Mouse (Mus musculus) neural tube, embryonic 15.5 days (tissue): ENCODE data around the gene Rab5if. TPM values are rescaled to one million over a fixed set of nuclear protein-coding genes. Genes with fewer than 3 reads are reported as not detected.
"Not testable (repeated sequence)": the region's sequence is repeated elsewhere in the genome, so short reads cannot be mapped to it uniquely, and the experiment has no call there.

Experiments
- ATAC-seq: fragments of 200-750 bp; cut with Nextera tagmentation; 2 replicates; pipeline ENCODE4 v1.8.0; 2017; ENCODE audit warnings: mild to moderate bottlenecking, moderate TSS enrichment, moderate library complexity; ENCODE audit not compliant: low FRiP score
- H3K27ac ChIP-seq: fragments of 300-500 bp; sonication (generic); replicated peaks from 2 replicates; pipeline ENCODE4 v1.5.1; 2015; ENCODE audit warnings: mild to moderate bottlenecking, inconsistent platforms
- H3K27me3 ChIP-seq: fragments of 300-500 bp; sonication (generic); replicated peaks from 2 replicates; pipeline ENCODE4 v1.6.1; 2015; ENCODE audit warnings: inconsistent platforms
- H3K36me3 ChIP-seq: fragments of 300-500 bp; sonication (generic); 2 replicates; pipeline ENCODE4 v1.6.1; 2015; ENCODE audit warnings: inconsistent platforms
- H3K4me1 ChIP-seq: fragments of 300-500 bp; sonication (generic); 2 replicates; pipeline ENCODE4 v1.6.1; 2015; ENCODE audit warnings: inconsistent platforms
- H3K4me2 ChIP-seq: fragments of 300-500 bp; sonication (generic); 2 replicates; pipeline ENCODE4 v1.6.1; 2015; ENCODE audit warnings: inconsistent platforms, mild to moderate bottlenecking, moderate library complexity
- H3K4me3 ChIP-seq: fragments of 300-500 bp; sonication (generic); replicated peaks from 2 replicates; pipeline ENCODE4 v1.5.1; 2015; ENCODE audit warnings: mild to moderate bottlenecking, inconsistent platforms
- H3K9ac ChIP-seq: fragments of 300-500 bp; sonication (generic); replicated peaks from 2 replicates; pipeline ENCODE4 v1.6.1; 2015; ENCODE audit warnings: mild to moderate bottlenecking, inconsistent platforms
- H3K9me3 ChIP-seq: fragments of 300-500 bp; sonication (generic); replicated peaks from 2 replicates; pipeline ENCODE4 v1.6.1; 2016; ENCODE audit warnings: inconsistent platforms
- WGBS: fragments of 180-500 bp; shearing (Covaris S2); methylation state at CpG from one replicate; pipeline ENCODE4 v1.1.7; 2015; ENCODE audit warnings: mixed read lengths; 5-methylcytosine and 5-hydroxymethylcytosine counted together
- polyA plus RNA-seq: library from polyadenylated mRNA; unstranded; fragments of >200 nt; fragmentation: Nextera tagmentation; extraction: Ambion mirVana; gene quantifications from 2 replicates; pipeline ENCODE4 v1.2.1, GENCODE M21; 2015

Gene Rab5if
- polyA plus RNA-seq, 1 experiment from 2014 or later = 152 TPM

DNA sequence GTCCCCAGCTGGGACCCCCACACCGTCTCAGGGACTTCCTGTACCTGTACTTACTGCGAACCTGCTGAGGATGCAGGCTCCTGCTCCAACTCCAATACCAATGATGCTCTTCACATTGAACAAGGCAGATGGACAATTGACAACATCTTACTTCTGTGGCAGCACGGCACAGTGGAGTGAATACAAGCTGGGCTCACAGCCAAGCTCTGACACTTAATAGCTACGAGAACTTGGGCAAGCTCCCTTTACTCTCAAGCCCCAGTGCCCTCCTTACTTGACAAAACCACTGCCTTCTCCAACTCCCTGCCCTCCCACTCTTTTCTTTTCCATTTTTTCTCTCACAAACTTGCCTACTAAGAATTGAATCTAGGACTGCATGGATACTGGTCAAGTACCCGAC, 50.3 kb downstream of the Rab5if start:
- H3K27me3 ChIP-seq = no peaks in the 10 kb centered on the region
- WGBS = 65% methylated on average over 5 of the region's 5 CpGs
- H3K27ac ChIP-seq = no peak overlapping the region
- H3K9ac ChIP-seq = no peak overlapping the region
- H3K4me2 ChIP-seq = no peak overlapping the region
- no peak overlapping the region for H3K4me3 ChIP-seq
- H3K4me1 ChIP-seq = no peaks in the 10 kb centered on the region
- ATAC-seq = no peak
- H3K36me3 ChIP-seq = no peaks in the 10 kb centered on the region
- no peaks in the 10 kb centered on the region for H3K9me3 ChIP-seq

DNA sequence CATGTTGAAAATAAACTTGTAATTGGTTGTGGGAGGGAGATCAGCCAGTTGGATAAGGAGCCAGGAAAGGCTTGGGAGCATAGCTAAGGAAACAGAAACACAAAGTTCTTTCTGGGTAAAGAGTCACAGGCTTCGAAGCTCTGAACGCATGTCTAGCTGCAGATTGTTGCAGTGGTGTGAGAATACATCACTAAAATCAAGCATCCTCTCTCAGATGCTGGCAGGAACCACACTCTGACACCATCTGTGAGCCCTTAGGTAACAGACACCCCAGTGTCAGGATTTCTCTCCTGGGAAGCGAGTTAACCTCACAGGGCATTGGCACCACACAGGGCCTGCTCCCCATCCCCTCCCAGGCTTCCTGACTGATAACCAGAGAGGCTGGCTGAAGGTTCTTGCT, 52.6 kb downstream of the Rab5if start:
- Histone ChIP-seq H3K36me3 (no peaks in the 10 kb centered on the region), H3K27me3 (no peaks in the 10 kb centered on the region), H3K9ac (no peak overlapping the region), H3K27ac (no peak overlapping the region), H3K4me2 (no peak overlapping the region), H3K9me3 (no peaks in the 10 kb centered on the region), H3K4me1 (no peaks in the 10 kb centered on the region), H3K4me3 (no peak overlapping the region)
- WGBS = 86% methylated on average over 3 of the region's 3 CpGs
- no peak for ATAC-seq

DNA sequence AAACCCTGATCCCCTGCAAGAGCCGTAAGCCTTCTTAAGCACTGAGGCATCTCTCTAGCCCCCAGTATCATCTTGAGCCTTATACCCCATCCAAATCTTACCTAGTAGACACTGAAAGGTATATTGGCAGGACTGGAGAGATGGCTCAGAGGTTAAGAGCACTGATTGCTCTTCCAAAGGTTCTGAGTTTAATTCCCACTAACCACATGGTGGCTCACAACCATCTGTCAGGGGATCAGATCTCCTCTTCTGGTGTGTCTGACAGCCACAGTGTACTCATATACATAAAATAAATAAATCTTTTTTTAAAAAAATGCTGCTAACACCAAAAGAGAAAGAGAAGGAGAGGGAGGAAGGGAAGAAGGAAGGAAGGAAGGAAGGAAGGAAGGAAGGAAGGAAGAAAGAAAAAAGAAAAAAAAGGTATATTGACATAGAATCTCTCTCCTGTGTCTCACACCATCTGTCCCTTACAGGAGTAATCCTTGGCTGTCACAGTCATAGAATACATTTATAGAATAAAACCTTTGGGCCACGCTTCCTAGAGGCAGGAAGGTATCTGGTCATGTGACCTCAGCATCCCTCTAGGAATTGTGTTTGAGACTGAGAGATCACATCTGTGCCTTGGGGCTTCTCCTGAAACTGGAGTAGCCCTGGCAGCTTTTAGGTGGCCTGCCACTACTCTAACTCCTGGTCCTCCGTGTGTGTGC, 53.6 kb downstream of the Rab5if start:
- H3K27ac ChIP-seq = no peak overlapping the region
- no peak overlapping the region for H3K4me2 ChIP-seq
- no peak overlapping the region for H3K4me3 ChIP-seq
- no peaks in the 10 kb centered on the region for H3K27me3 ChIP-seq
- no peak for ATAC-seq
- no peaks in the 10 kb centered on the region for H3K9me3 ChIP-seq
- H3K9ac ChIP-seq = no peak overlapping the region
- WGBS = 92% methylated on average over 3 of the region's 3 CpGs
- H3K36me3 ChIP-seq = no peaks in the 10 kb centered on the region
- no peaks in the 10 kb centered on the region for H3K4me1 ChIP-seq

DNA sequence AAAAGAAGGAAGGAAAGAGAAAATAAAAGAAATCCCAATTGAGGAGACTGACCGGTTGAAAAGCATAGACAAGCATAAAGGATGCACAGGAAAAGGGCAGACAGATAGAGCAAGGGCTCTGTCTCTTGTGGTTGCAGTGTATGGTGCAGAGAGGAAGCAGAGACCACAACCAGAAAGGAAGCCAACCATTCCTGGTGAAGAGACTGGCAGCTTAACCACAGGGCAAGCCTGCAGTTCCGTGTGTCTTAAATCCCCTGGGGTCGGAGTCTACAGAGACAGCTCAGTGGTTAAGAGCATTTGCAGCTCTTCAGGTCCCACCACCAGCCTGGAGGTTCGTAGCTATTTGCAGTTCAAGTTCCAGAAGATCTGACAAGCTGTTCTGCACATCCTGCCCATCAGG, 55.6 kb downstream of the Rab5if start:
- no peaks in the 10 kb centered on the region for H3K4me1 ChIP-seq
- no peak overlapping the region for H3K4me2 ChIP-seq
- no peaks in the 10 kb centered on the region for H3K36me3 ChIP-seq
- H3K27ac ChIP-seq = no peak overlapping the region
- 76% methylated on average over 4 of the region's 4 CpGs for WGBS
- no peak overlapping the region for H3K4me3 ChIP-seq
- no peaks in the 10 kb centered on the region for H3K9me3 ChIP-seq
- ATAC-seq = no peak
- no peak overlapping the region for H3K9ac ChIP-seq
- no peaks in the 10 kb centered on the region for H3K27me3 ChIP-seq

DNA sequence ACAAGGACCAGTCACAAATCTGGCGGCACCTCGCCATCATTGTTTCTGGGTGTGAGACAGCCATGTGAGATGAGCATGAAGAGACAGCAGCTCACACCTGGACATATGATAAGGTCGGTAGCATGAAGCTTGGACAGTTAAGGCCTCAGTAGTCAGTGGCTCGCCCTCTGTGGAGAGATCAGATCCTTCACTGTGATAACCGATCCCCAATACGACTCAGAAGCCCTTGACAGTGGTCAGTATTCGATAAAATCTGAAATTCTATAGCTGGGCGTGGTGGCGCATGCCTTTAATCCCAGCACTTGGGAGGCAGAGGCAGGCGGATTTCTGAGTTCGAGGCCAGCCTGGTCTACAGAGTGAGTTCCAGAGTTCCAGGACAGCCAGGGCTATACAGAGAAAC, 56.3 kb downstream of the Rab5if start:
- WGBS = 94% methylated on average over 11 of the region's 11 CpGs
- not testable (repeated sequence) for H3K27me3 ChIP-seq, H3K27ac ChIP-seq, H3K4me2 ChIP-seq, ATAC-seq, H3K4me3 ChIP-seq, H3K9me3 ChIP-seq, H3K36me3 ChIP-seq, H3K9ac ChIP-seq, H3K4me1 ChIP-seq

DNA sequence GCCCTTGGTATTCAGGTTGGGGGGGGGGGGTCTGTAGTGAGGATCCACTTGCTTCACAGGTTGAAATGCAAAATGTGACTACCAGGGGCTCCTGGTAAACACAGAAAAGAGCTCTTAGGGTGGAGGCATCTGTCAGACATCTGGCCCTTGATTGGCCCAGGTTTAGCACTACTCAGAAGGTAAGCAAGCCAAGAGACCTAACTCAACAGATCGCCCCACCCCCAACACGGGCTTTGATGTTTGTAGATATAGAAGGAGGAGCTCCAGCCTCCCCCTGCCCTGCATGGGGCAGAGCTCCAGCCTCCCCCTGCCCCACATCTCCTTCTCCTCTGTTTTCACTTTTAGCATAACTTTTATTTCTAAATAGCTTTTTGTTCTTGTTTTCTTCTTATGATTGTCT, 56.9 kb downstream of the Rab5if start:
- no peak overlapping the region for H3K4me3 ChIP-seq
- H3K4me1 ChIP-seq = no peaks in the 10 kb centered on the region
- H3K27ac ChIP-seq = no peak overlapping the region
- no peak for ATAC-seq
- H3K36me3 ChIP-seq = no peaks in the 10 kb centered on the region
- no peaks in the 10 kb centered on the region for H3K9me3 ChIP-seq
- no peak overlapping the region for H3K9ac ChIP-seq
- WGBS = 72% methylated on average over 2 of the region's 2 CpGs
- H3K4me2 ChIP-seq = no peak overlapping the region
- H3K27me3 ChIP-seq = no peaks in the 10 kb centered on the region

DNA sequence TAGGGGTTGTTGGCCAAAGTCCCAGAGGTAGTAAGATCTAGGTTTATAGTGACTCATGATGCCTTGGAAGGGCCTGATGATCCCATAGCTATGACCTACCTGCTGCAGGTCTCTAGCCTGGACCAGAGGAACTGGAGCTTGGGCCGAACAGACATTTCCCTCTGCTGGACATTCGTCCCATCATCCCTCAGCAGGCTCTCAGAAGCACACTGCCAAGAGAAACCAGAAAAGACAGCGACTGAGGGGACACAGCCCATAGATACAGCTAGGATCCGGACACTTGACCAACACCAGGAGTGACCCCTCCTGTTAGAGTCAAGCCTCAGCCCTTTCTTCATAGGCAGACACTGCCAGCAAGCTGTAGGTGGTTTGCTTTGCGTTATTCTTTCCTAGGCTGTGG, 60.1 kb downstream of the Rab5if start:
- H3K27me3 ChIP-seq = no peaks in the 10 kb centered on the region
- no peak overlapping the region for H3K4me3 ChIP-seq
- no peak overlapping the region for H3K27ac ChIP-seq
- H3K4me2 ChIP-seq = no peak overlapping the region
- no peaks in the 10 kb centered on the region for H3K4me1 ChIP-seq
- H3K9me3 ChIP-seq = no peaks in the 10 kb centered on the region
- ATAC-seq = no peak
- no peak overlapping the region for H3K9ac ChIP-seq
- WGBS = 84% methylated on average over 5 of the region's 5 CpGs
- H3K36me3 ChIP-seq = peaks cover 12% of the 10 kb centered on the region; the same call in 1 of the 2 replicates

Other genes starting within 250 kb of the Rab5if start
- gene Dlgap4, start 249.4 kb upstream of the Rab5if start, polyA plus RNA-seq = 161 and 188 TPM in 2 replicates
- gene Myl9, start 87.7 kb upstream of the Rab5if start, polyA plus RNA-seq = 40.8 and 169 TPM in 2 replicates
- 10.3 and 16.5 TPM in 2 replicates for gene Tgif2, start 23.1 kb upstream of the Rab5if start, polyA plus RNA-seq
- 7.6 and 8.9 TPM in 2 replicates for gene 4930518I15Rik, start 5.2 kb upstream of the Rab5if start, polyA plus RNA-seq
- 0.22 and 7.3 TPM in 2 replicates for gene Sla2, start 24.1 kb downstream of the Rab5if start, polyA plus RNA-seq
- 158 and 168 TPM in 2 replicates for gene Ndrg3, start 128.9 kb downstream of the Rab5if start, polyA plus RNA-seq
- 8.3 and 13.8 TPM in 2 replicates for gene Dsn1, start 144.0 kb downstream of the Rab5if start, polyA plus RNA-seq
- 3.3 and 4.9 TPM in 2 replicates for gene Soga1, start 216.1 kb downstream of the Rab5if start, polyA plus RNA-seq
- gene Tldc2, start 223.9 kb downstream of the Rab5if start, polyA plus RNA-seq = 0.43 TPM in 1 of 2 replicates, not detected in the other